Mouse (Mus musculus) midbrain, embryonic 10.5 days (tissue): ENCODE results near the gene Nprl2. TPM values are rescaled to one million over a fixed set of nuclear protein-coding genes. Genes with fewer than 3 reads are reported as not detected.

ENCODE experiments used
- DNase-seq: peaks from one replicate; pipeline ENCODE4 v3.0.0-alpha.2; 2017; ENCODE audit warnings: low spot score
- H3K27ac ChIP-seq: fragments of 300-500 bp; sonication (generic); replicated peaks from 2 replicates; pipeline ENCODE4 v1.5.1; 2016; ENCODE audit warnings: mild to moderate bottlenecking
- H3K27me3 ChIP-seq: fragments of 300-500 bp; sonication (generic); 2 replicates; pipeline ENCODE4 v1.6.1; 2016; ENCODE audit warnings: low read depth, mild to moderate bottlenecking; ENCODE audit not compliant: poor library complexity, severe bottlenecking
- H3K36me3 ChIP-seq: fragments of 300-500 bp; sonication (generic); 2 replicates; pipeline ENCODE4 v1.6.1; 2016; ENCODE audit warnings: mild to moderate bottlenecking, moderate library complexity
- H3K4me1 ChIP-seq: fragments of 300-500 bp; sonication (generic); 2 replicates; pipeline ENCODE4 v1.6.1; 2016
- H3K4me3 ChIP-seq: fragments of 300-500 bp; sonication (generic); 2 replicates; pipeline ENCODE4 v1.5.1; 2016; ENCODE audit warnings: mild to moderate bottlenecking, moderate library complexity
- H3K9me3 ChIP-seq: fragments of 300-500 bp; sonication (generic); replicated peaks from 2 replicates; pipeline ENCODE4 v1.6.1; 2016; ENCODE audit warnings: mild to moderate bottlenecking
- WGBS: fragments of 180-500 bp; shearing (Covaris S2); methylation state at CpG from one replicate; pipeline ENCODE4 v1.1.7; 2016; 5-methylcytosine and 5-hydroxymethylcytosine counted together
- polyA plus RNA-seq: library from polyadenylated mRNA; unstranded; fragments of >200 nt; fragmentation: Nextera tagmentation; extraction: Ambion mirVana; gene quantifications from 2 replicates; pipeline ENCODE4 v1.2.1, GENCODE M21; 2016

Gene Nprl2
- polyA plus RNA-seq = 37.1 and 40.4 TPM in 2 replicates

DNA sequence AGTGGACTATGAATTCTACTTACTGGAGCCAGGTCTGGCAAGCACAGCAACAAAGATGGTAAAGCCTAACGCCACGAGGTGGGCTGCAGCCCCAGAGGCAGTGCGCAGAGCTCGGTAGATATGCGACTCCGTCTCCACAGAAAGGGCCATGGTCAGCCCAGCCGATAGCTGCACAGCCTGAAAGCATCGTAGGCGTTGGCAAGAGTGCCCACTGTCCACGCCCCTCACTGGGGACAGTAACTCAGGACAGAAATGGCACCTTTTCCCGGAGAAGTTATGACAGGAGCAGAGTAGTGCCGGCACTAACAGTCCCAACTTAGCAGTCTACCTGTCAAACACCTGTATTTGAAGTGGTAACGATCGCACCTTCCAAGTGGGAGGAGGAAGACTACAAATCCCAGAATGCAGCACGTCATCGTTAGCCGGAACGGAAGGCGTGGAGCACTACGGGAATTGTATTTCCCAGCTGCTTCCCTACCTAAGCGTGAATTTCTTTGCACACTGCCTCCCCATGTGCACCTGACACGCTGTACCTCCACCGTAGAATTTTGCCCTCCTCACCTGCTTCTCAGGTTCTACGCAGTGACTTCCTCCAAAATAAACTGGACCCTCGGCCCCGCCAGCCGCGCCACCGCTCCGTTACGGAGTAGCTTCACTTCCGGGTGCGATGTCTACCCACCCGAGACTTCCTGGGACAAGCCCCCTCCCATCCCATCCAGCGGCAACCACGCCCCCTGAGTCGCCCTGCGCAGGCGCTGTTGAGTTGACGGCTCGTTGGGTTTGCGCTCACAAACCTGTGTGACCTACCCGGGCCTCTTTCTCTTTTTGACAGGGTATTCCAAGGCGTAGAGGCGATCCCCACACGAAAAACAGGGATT is at the start of gene Nprl2, which contains the start of gene Cyb561d2:
Gene Nprl2 (plus strand): TSS at position 753 of the 878 bp plus-strand sequence.
Gene Cyb561d2 (minus strand): TSS at position 720 of the 878 bp plus-strand sequence.
- Histone ChIP-seq H3K4me3 (peak within 1 kb of the TSS; percentile 68), H3K4me1 (peaks cover 57% of the 10 kb centered on the region), H3K27ac (peak within 1 kb of the TSS; percentile 87), H3K9me3 (no peaks in the 10 kb centered on the region), H3K36me3 (peaks cover 60% of the 10 kb centered on the region), H3K27me3 (no peaks in the 10 kb centered on the region)
- under 1% methylated on average over 46 of the region's 46 CpGs for WGBS
- DNase-seq = peak; percentile 96

DNA sequence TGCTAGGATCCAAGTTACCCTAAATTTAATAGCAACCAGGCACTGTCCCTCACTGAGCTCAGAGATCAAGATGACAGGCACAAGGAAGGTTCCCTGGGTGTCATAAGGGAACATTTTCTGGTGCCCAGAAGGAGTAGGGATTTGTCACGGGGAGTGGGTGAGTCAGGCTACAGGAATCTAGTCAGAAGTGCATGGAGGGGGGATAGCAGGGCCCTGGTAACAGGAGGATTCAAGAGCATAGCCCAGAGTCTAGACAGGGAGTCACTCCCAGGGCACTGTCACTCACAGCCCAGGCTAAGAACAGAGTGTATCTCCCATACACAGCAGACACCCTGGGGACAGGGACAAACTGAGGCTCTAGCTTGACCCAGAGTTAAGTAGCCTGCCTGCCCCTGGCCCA is 48.5 kb upstream of the Nprl2 start:
- peaks cover 42% of the 10 kb centered on the region for H3K27me3 ChIP-seq
- no peak for DNase-seq
- H3K9me3 ChIP-seq = no peaks in the 10 kb centered on the region
- H3K4me1 ChIP-seq = peaks cover 29% of the 10 kb centered on the region
- 45% methylated on average over 1 of the region's 1 CpGs for WGBS
- no peaks in the 10 kb centered on the region for H3K36me3 ChIP-seq
- 0 out of 2 replicates have a peak overlapping the region, but pooled peaks have one; percentile 6 for H3K27ac ChIP-seq
- H3K4me3 ChIP-seq = no peak overlapping the region

DNA sequence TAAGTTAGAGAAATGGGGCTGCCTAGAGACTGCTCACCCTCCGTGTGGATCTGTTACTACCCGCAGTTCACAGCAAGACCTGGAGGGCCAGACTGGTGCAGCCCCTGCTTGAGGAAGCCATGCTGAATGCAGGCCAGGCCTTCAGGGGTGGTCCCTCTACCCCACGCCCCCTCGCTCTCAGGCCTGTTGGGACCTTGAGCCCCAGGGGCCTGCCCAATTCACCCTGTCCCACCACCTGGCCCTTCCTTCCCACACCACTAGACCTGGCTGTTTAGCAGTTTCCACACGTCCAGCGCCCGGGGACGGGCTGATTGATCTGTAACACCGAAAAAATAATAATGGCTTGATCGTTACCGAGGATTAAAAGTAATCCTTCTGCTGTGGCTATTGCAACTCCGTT is 47.8 kb upstream of the Nprl2 start:
- 52% methylated on average over 12 of the region's 12 CpGs for WGBS
- H3K4me3 ChIP-seq = no peak overlapping the region
- H3K9me3 ChIP-seq = no peaks in the 10 kb centered on the region
- no peaks in the 10 kb centered on the region for H3K36me3 ChIP-seq
- peaks cover 43% of the 10 kb centered on the region for H3K27me3 ChIP-seq
- DNase-seq = no peak
- peaks cover 29% of the 10 kb centered on the region for H3K4me1 ChIP-seq
- peak overlapping the region; percentile 49; the same call in 1 of the 2 replicates for H3K27ac ChIP-seq

- Histone ChIP-seq H3K27me3 (peaks cover 43% of the 10 kb centered on the region), H3K9me3 (no peaks in the 10 kb centered on the region), H3K27ac (no peak overlapping the region), H3K36me3 (no peaks in the 10 kb centered on the region), H3K4me1 (peaks cover 29% of the 10 kb centered on the region), H3K4me3 (no peak overlapping the region)
- DNase-seq = no peak
- WGBS = 86% methylated on average over 3 of the region's 3 CpGs
These were observed 45.7 kb upstream of the Nprl2 start for GRCm38 (mm10) chr9:107496359-107496758.

DNA sequence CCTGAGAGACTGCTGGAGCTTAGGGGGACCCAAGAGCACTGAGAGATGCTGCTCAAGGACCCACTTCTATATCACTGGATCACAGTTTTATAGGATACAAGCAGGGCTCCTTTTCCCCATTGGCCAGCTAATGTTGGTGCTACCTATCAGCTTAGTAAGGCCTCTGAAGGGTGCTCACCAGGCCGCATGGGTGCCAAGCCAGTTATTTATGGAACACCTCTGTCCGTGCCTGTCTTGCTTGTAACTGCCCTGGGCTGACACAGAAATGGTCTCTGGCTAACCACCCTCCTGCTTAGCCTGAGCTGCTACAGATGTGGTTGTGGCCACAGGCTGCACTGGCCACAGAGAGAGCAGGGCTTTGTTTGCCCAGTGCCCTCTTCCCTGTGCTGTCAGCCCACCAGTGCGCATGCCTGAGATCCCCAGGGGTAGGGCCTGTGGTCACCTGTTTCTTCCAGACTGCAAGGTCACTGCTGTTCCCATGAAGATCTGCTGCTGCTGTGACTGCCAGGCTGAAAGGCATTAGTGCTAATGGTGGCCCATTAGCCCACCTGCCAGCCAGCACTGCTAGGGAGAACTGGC is 41.2 kb upstream of the Nprl2 start:
- no peak for DNase-seq
- H3K36me3 ChIP-seq = no peaks in the 10 kb centered on the region
- H3K9me3 ChIP-seq = no peaks in the 10 kb centered on the region
- 92% methylated on average over 3 of the region's 3 CpGs for WGBS
- H3K4me3 ChIP-seq = no peak overlapping the region
- H3K27ac ChIP-seq = no peak overlapping the region
- H3K27me3 ChIP-seq = peaks cover 17% of the 10 kb centered on the region; the same call in 1 of the 2 replicates
- peaks cover 6% of the 10 kb centered on the region; the same call in 1 of the 2 replicates for H3K4me1 ChIP-seq

- WGBS = 93% methylated on average over 12 of the region's 12 CpGs
- H3K4me3 ChIP-seq = no peak overlapping the region
- peaks cover 9% of the 10 kb centered on the region; the same call in 1 of the 2 replicates for H3K27me3 ChIP-seq
- no peaks in the 10 kb centered on the region for H3K36me3 ChIP-seq
- peaks cover 8% of the 10 kb centered on the region; the same call in 1 of the 2 replicates for H3K4me1 ChIP-seq
- no peaks in the 10 kb centered on the region for H3K9me3 ChIP-seq
- DNase-seq = no peak
- H3K27ac ChIP-seq = no peak overlapping the region
These were observed 39.7 kb upstream of the Nprl2 start for GRCm38 (mm10) chr9:107502131-107502846.

- Histone ChIP-seq H3K36me3 (no peaks in the 10 kb centered on the region), H3K4me3 (no peak overlapping the region), H3K27me3 (no peaks in the 10 kb centered on the region), H3K27ac (no peak overlapping the region), H3K9me3 (no peaks in the 10 kb centered on the region), H3K4me1 (peaks cover 18% of the 10 kb centered on the region)
- 87% methylated on average over 19 of the region's 19 CpGs for WGBS
- no peak for DNase-seq
These were observed 37.1 kb upstream of the Nprl2 start for GRCm38 (mm10) chr9:107504662-107505537.

GRCm38 (mm10) chr9:107508266-107508665 is 33.8 kb upstream of the Nprl2 start:
- H3K9me3 ChIP-seq = no peaks in the 10 kb centered on the region
- 66% methylated on average over 10 of the region's 10 CpGs for WGBS
- peaks cover 43% of the 10 kb centered on the region for H3K4me1 ChIP-seq
- no peaks in the 10 kb centered on the region for H3K36me3 ChIP-seq
- H3K27ac ChIP-seq = no peak overlapping the region
- DNase-seq = no peak
- H3K27me3 ChIP-seq = 0 out of 2 replicates have a peak, but pooled peaks cover under 1% of the 10 kb centered on the region
- no peak overlapping the region for H3K4me3 ChIP-seq

DNA sequence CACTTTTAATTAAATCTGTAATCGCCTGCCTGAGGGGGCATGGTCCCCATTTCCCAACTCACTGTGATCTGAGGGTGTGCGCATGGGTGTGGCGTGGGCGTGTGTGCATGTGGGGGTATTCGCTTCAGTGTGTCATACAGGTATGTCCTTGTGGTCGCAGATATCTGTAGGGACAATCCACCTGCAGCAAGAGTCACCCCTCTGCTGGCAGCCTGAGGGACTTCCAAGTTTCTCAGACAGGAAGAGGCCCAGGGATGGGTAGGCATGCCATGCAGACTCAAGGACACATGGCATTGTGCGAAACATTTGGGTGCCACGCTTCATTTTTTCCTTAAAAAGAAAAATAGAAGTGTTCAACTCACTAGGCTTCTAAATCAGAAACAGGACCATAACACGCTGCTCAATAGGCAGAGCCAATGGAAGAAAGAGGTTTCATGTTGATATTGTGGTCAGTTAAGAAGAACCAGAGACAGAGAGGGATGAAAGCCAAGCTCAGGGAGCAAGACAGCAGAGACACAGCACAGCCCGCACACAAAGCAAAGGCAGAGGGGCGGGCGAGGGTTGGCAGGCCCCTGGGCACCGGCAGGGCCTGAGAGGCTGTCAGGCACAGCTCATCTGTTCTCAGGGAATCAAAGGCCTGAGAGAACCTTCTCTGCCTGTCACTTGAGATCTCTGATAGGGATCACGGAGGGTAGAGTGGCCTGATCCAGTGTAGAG is 31.5 kb upstream of the Nprl2 start:
- Histone ChIP-seq H3K27me3 (0 out of 2 replicates have a peak, but pooled peaks cover 9% of the 10 kb centered on the region), H3K4me3 (no peak overlapping the region), H3K4me1 (peaks cover 44% of the 10 kb centered on the region), H3K36me3 (no peaks in the 10 kb centered on the region), H3K27ac (peak overlapping the region; percentile 58; the same call in 1 of the 2 replicates), H3K9me3 (no peaks in the 10 kb centered on the region)
- DNase-seq = no peak
- WGBS = 92% methylated on average over 14 of the region's 14 CpGs

GRCm38 (mm10) chr9:107511436-107511835 is 30.6 kb upstream of the Nprl2 start:
- Histone ChIP-seq H3K4me1 (peaks cover 43% of the 10 kb centered on the region), H3K27me3 (0 out of 2 replicates have a peak, but pooled peaks cover 9% of the 10 kb centered on the region), H3K36me3 (no peaks in the 10 kb centered on the region)

GRCm38 (mm10) chr9:107512326-107512725 is 29.7 kb upstream of the Nprl2 start:
- no peaks in the 10 kb centered on the region for H3K9me3 ChIP-seq
- no peaks in the 10 kb centered on the region for H3K36me3 ChIP-seq
- no peak for DNase-seq
- 66% methylated on average over 16 of the region's 16 CpGs for WGBS
- peaks cover 41% of the 10 kb centered on the region for H3K4me1 ChIP-seq
- H3K4me3 ChIP-seq = no peak overlapping the region
- 0 out of 2 replicates have a peak, but pooled peaks cover 9% of the 10 kb centered on the region for H3K27me3 ChIP-seq
- peak overlapping the region; percentile 58; the same call in 1 of the 2 replicates for H3K27ac ChIP-seq

More at GRCm38 (mm10) chr9:107511436-107511835, 30.6 kb upstream of the Nprl2 start:
- no peak for DNase-seq
- WGBS = 61% methylated on average over 8 of the region's 8 CpGs
- H3K4me3 ChIP-seq = no peak overlapping the region
- H3K9me3 ChIP-seq = no peaks in the 10 kb centered on the region
- H3K27ac ChIP-seq = peak overlapping the region; percentile 58
